Mouse (Mus musculus) forebrain, postnatal 0 days (tissue): Measurements from ENCODE around the gene Ush2a. TPM values are rescaled to one million over a fixed set of nuclear protein-coding genes. Genes with fewer than 3 reads are reported as not detected.

ENCODE experiments used
- ATAC-seq: fragments of 200-750 bp; cut with Nextera tagmentation; 2 replicates; pipeline ENCODE4 v1.8.0; 2017; ENCODE audit warnings: mild to moderate bottlenecking, moderate library complexity
- DNase-seq: peaks from one replicate; pipeline ENCODE4 v3.0.0-alpha.2; 2015
- H3K27ac ChIP-seq: fragments of 300-500 bp; sonication (generic); 2 replicates; pipeline ENCODE4 v1.5.1; 2014; ENCODE audit warnings: low read depth, mild to moderate bottlenecking, antibody characterized with exemption, low read length, moderate library complexity, mixed read lengths
- H3K27me3 ChIP-seq: fragments of 300-500 bp; sonication (generic); 2 replicates; pipeline ENCODE4 v1.6.1; 2014; ENCODE audit warnings: mild to moderate bottlenecking, low read length, mixed read lengths; ENCODE audit not compliant: insufficient read depth
- H3K36me3 ChIP-seq: fragments of 300-500 bp; sonication (generic); 2 replicates; pipeline ENCODE4 v1.6.1; 2014; ENCODE audit warnings: mild to moderate bottlenecking, moderate library complexity; ENCODE audit not compliant: insufficient read depth
- H3K4me1 ChIP-seq: fragments of 300-500 bp; sonication (generic); 2 replicates; pipeline ENCODE4 v1.6.1; 2014; ENCODE audit warnings: antibody characterized with exemption; ENCODE audit not compliant: insufficient read depth
- H3K4me2 ChIP-seq: fragments of 300-500 bp; sonication (generic); 2 replicates; pipeline ENCODE4 v1.6.1; 2014; ENCODE audit warnings: low read depth, mild to moderate bottlenecking, moderate library complexity
- H3K4me3 ChIP-seq: fragments of 300-500 bp; sonication (generic); 2 replicates; pipeline ENCODE4 v1.5.1; 2014; ENCODE audit warnings: low read depth, low read length, mixed read lengths
- H3K9ac ChIP-seq: fragments of 300-500 bp; sonication (generic); 2 replicates; pipeline ENCODE4 v1.6.1; 2014; ENCODE audit warnings: mild to moderate bottlenecking
- H3K9me3 ChIP-seq: fragments of 300-500 bp; sonication (generic); 2 replicates; pipeline ENCODE4 v1.6.1; 2016; ENCODE audit warnings: low read length
- CTCF ChIP-seq: sonication (generic); IDR thresholded peaks from 2 replicates; pipeline ENCODE4 v1.5.1; 2016; ENCODE audit warnings: antibody characterized with exemption, control low read depth, low read depth
- WGBS: fragments of 180-500 bp; shearing (Covaris S2); extraction: QIAGEN DNeasy Blood & Tissue Kit; methylation state at CpG from one replicate; pipeline ENCODE4 v1.1.7; 2014; 5-methylcytosine and 5-hydroxymethylcytosine counted together
- polyA plus RNA-seq: library from polyadenylated mRNA; unstranded; fragments of >200 nt; fragmentation: Nextera tagmentation; extraction: Ambion mirVana; gene quantifications from 2 replicates; pipeline ENCODE4 v1.2.1, GENCODE M21; 2015
- total RNA-seq: library from RNA; depleted of rRNA; stranded (reverse); fragments of >200 nt; gene quantifications from 2 replicates; pipeline ENCODE4 v1.2.3, GENCODE M21; 2014; rRNA removed

The Ush2a gene
- total RNA-seq, result 0.08 and 0.10 TPM in 2 replicates
- polyA plus RNA-seq, result 0.10 and 0.13 TPM in 2 replicates

- DNase-seq (no peak), ATAC-seq (no peak)
- TF ChIP-seq CTCF, result no peak
- H3K4me3 ChIP-seq, result no peak within 1 kb of the TSS
- no peak within 1 kb of the TSS for H3K4me2 ChIP-seq
- WGBS, result 40% methylated on average over 10 of the region's 10 CpGs
- no peaks in the 10 kb centered on the region for H3K27me3 ChIP-seq
- H3K27ac ChIP-seq, result no peak within 1 kb of the TSS
- no peak within 1 kb of the TSS for H3K9ac ChIP-seq
- no peaks in the 10 kb centered on the region for H3K9me3 ChIP-seq
- no peaks in the 10 kb centered on the region for H3K36me3 ChIP-seq
- no peaks in the 10 kb centered on the region for H3K4me1 ChIP-seq
Observed at GRCm38 (mm10) chr1:188261903-188262682, at the start of gene Ush2a. Gene Ush2a, plus strand, starts transcription at chr1:188262023.

- WGBS, result 34% methylated on average over 10 of the region's 10 CpGs
- no peaks in the 10 kb centered on the region for H3K27me3 ChIP-seq
- DNase-seq (peak; percentile 6), ATAC-seq (peak; percentile 51)
- H3K4me2 ChIP-seq, result no peak overlapping the region; the same call in 1 of the 2 replicates
- no peak overlapping the region for H3K9ac ChIP-seq
- H3K4me1 ChIP-seq, result 0 out of 2 replicates have a peak, but pooled peaks cover 4% of the 10 kb centered on the region
- H3K36me3 ChIP-seq, result no peaks in the 10 kb centered on the region
- no peak for TF ChIP-seq CTCF
- no peaks in the 10 kb centered on the region for H3K9me3 ChIP-seq
- H3K4me3 ChIP-seq, result no peak overlapping the region
- H3K27ac ChIP-seq, result no peak overlapping the region
Observed at GRCm38 (mm10) chr1:188214885-188215611, 46.8 kb upstream of the Ush2a start.

GRCm38 (mm10) chr1:188221226-188221792 lies 40.5 kb upstream of the Ush2a start:
- H3K4me2 ChIP-seq, result no peak overlapping the region
- no peak overlapping the region for H3K4me3 ChIP-seq
- H3K27ac ChIP-seq, result no peak overlapping the region
- no peaks in the 10 kb centered on the region for H3K9me3 ChIP-seq
- H3K9ac ChIP-seq, result no peak overlapping the region
- H3K4me1 ChIP-seq, result no peaks in the 10 kb centered on the region
- ATAC-seq, result no peak
- no peak for DNase-seq
- 71% methylated on average over 4 of the region's 4 CpGs for WGBS
- H3K27me3 ChIP-seq, result no peaks in the 10 kb centered on the region
- no peaks in the 10 kb centered on the region for H3K36me3 ChIP-seq
- TF ChIP-seq CTCF, result no peak

- Histone ChIP-seq H3K4me2 (no peak overlapping the region), H3K27me3 (no peaks in the 10 kb centered on the region), H3K4me3 (no peak overlapping the region), H3K36me3 (no peaks in the 10 kb centered on the region), H3K9me3 (no peaks in the 10 kb centered on the region), H3K9ac (no peak overlapping the region), H3K4me1 (no peaks in the 10 kb centered on the region), H3K27ac (no peak overlapping the region)
- TF ChIP-seq CTCF, result no peak
- DNase-seq (no peak), ATAC-seq (no peak)
- WGBS, result 86% methylated on average over 5 of the region's 5 CpGs
Observed at GRCm38 (mm10) chr1:188233036-188233724, 28.6 kb upstream of the Ush2a start.

- Histone ChIP-seq H3K27me3 (no peaks in the 10 kb centered on the region), H3K4me3 (no peak overlapping the region), H3K4me1 (no peaks in the 10 kb centered on the region), H3K4me2 (no peak overlapping the region), H3K9ac (no peak overlapping the region), H3K9me3 (no peaks in the 10 kb centered on the region), H3K27ac (no peak overlapping the region), H3K36me3 (no peaks in the 10 kb centered on the region)
- DNase-seq (no peak), ATAC-seq (no peak)
- no peak for TF ChIP-seq CTCF
Observed at GRCm38 (mm10) chr1:188238636-188239035, 23.2 kb upstream of the Ush2a start.

- no peak for TF ChIP-seq CTCF
- ATAC-seq (no peak), DNase-seq (no peak)
- H3K27me3 ChIP-seq, result no peaks in the 10 kb centered on the region
- WGBS, result 80% methylated on average over 10 of the region's 10 CpGs
- H3K4me2 ChIP-seq, result no peak overlapping the region
- no peak overlapping the region for H3K9ac ChIP-seq
- H3K9me3 ChIP-seq, result no peaks in the 10 kb centered on the region
- no peaks in the 10 kb centered on the region for H3K4me1 ChIP-seq
- no peak overlapping the region for H3K27ac ChIP-seq
- no peaks in the 10 kb centered on the region for H3K36me3 ChIP-seq
- H3K4me3 ChIP-seq, result no peak overlapping the region
Observed at GRCm38 (mm10) chr1:188241766-188242165, 20.1 kb upstream of the Ush2a start.
